Mouse (Mus musculus): ENCODE results near the gene Lima1.

The Lima1 gene

GRCm38 (mm10) chr15:99731167-99731566 lies 144.1 kb downstream of the Lima1 start:
- DNase-seq, result no peak

- DNase-seq, result peak in 1 of 2 experiments; percentile 27
Observed at GRCm38 (mm10) chr15:99729056-99729783, 146.0 kb downstream of the Lima1 start.

Measured in thymus, postnatal 36 days (tissue).